Mouse (Mus musculus) forebrain, embryonic 14.5 days (tissue): ENCODE data around the gene Esrrg. TPM values are rescaled to one million over a fixed set of nuclear protein-coding genes. Genes with fewer than 3 reads are reported as not detected.

ENCODE experiments used
- ATAC-seq: fragments of 200-750 bp; cut with Nextera tagmentation; 2 replicates; pipeline ENCODE4 v1.8.0; 2017; ENCODE audit warnings: mild to moderate bottlenecking, moderate library complexity
- DNase-seq: peaks from one replicate; pipeline ENCODE4 v3.0.0-alpha.2; 2015; ENCODE audit warnings: low spot score
- H3K27ac ChIP-seq: fragments of 300-500 bp; sonication (generic); 2 replicates; pipeline ENCODE4 v1.5.1; 2014; ENCODE audit warnings: low read depth, mild to moderate bottlenecking, control low read depth, low read length, moderate library complexity
- H3K27me3 ChIP-seq: fragments of 300-500 bp; sonication (generic); replicated peaks from 2 replicates; pipeline ENCODE4 v1.6.1; 2014; ENCODE audit warnings: low read length, control low read depth, mixed read lengths; ENCODE audit not compliant: control insufficient read depth, insufficient read depth
- H3K36me3 ChIP-seq: fragments of 300-500 bp; sonication (generic); 2 replicates; pipeline ENCODE4 v1.6.1; 2014; ENCODE audit warnings: low read length, control low read depth; ENCODE audit not compliant: control insufficient read depth, insufficient read depth
- H3K4me1 ChIP-seq: fragments of 300-500 bp; sonication (generic); 2 replicates; pipeline ENCODE4 v1.6.1; 2014; ENCODE audit warnings: antibody characterized with exemption, low read length, control low read depth; ENCODE audit not compliant: control insufficient read depth, insufficient read depth
- H3K4me2 ChIP-seq: fragments of 300-500 bp; sonication (generic); 2 replicates; pipeline ENCODE4 v1.6.1; 2014; ENCODE audit warnings: mild to moderate bottlenecking, control low read depth, low read length
- H3K4me3 ChIP-seq: fragments of 300-500 bp; sonication (generic); 2 replicates; pipeline ENCODE4 v1.5.1; 2014; ENCODE audit warnings: low read depth, low read length, control low read depth
- H3K9ac ChIP-seq: fragments of 300-500 bp; sonication (generic); 2 replicates; pipeline ENCODE4 v1.6.1; 2014; ENCODE audit warnings: mild to moderate bottlenecking, low read length, control low read depth, moderate library complexity
- H3K9me3 ChIP-seq: fragments of 300-500 bp; sonication (generic); replicated peaks from 2 replicates; pipeline ENCODE4 v1.6.1; 2016; ENCODE audit warnings: low read length, control low read depth, mixed read lengths; ENCODE audit not compliant: control insufficient read depth
- WGBS: fragments of 180-500 bp; shearing (Covaris S2); extraction: QIAGEN DNeasy Blood & Tissue Kit; methylation state at CpG from one replicate; pipeline ENCODE4 v1.1.7; 2014; 5-methylcytosine and 5-hydroxymethylcytosine counted together
- polyA plus RNA-seq: library from polyadenylated mRNA; unstranded; fragments of >200 nt; fragmentation: Nextera tagmentation; extraction: Ambion mirVana; gene quantifications from 2 replicates; pipeline ENCODE4 v1.2.1, GENCODE M21; 2014

Gene Esrrg
- polyA plus RNA-seq, 1 experiment from 2014 or later = 9.8 TPM

DNA sequence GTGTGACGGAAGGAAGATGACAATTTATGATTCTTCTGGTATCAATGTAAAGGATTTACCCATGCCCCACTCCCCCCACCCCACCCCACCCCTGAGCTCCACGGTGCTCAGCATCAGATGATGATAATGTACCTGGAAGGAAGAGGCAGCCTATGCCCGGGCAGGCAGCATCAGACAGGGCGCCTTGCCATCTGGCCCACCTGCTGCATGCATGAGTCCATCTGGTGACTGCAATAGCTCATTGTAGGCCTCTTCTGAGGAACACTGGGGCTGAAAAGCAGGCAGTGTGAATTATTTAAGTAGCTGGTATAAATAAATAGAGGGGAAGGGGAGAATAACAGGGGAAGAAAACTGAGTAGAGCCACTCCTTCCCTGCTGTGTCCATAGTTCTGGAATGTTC, 405.8 kb downstream of the Esrrg start:
- DNase-seq (peak; percentile 73), ATAC-seq (peak; percentile 82; the same call in 1 of the 2 replicates)

DNA sequence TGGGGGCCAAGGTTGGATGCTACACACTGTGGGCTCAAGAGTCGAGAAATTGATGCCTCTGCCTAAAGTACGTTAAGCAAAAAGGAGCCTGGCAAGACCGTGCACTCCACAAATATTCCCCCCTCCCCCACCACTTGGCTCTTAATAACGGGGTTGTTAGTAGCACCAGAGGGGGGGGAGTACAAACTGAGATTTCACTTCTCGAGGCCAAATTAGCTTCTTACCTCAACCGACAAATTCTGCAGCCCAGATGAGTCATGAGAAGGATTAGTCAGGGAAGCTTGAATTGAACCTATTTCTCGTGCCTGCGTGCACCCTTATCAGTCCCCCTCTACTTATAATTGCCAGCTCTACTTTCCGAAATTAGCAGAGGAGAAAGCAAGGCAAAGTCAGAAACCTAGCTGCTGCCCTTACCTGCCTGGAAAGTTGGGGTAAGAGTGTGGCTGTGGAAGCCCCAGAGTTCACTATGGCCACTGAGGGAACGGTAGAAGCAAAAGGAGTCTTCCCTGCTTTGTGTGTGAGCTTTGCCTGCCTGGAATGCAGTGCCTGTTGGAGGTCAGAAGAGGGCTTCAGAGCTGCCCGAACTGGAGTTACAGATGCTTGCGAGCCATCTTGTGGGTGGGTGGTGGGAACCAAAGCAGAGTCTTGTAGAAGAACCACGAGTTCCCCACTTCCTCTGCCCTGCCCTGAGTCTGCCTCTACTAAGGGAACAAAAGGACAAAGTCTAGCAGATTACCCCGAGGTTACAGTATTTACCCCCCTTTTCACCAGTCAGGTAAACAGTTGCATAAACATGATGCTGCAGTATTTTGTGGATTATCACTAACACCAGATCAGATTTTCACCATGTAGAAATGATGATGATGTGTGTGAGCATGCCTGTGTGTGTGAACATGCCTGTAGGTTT, 409.6 kb downstream of the Esrrg start:
- DNase-seq = no peak
- 47% methylated on average over 14 of the region's 14 CpGs for WGBS
- H3K4me1 ChIP-seq = peaks cover 9% of the 10 kb centered on the region; the same call in 1 of the 2 replicates
- no peak for ATAC-seq
- H3K4me2 ChIP-seq = no peak overlapping the region
- no peak overlapping the region for H3K9ac ChIP-seq
- H3K36me3 ChIP-seq = no peaks in the 10 kb centered on the region
- H3K27me3 ChIP-seq = no peaks in the 10 kb centered on the region
- H3K9me3 ChIP-seq = no peaks in the 10 kb centered on the region
- no peak overlapping the region for H3K4me3 ChIP-seq
- no peak overlapping the region for H3K27ac ChIP-seq

More for the DNA sequence above, 405.8 kb downstream of the Esrrg start:
- no peak overlapping the region for H3K4me2 ChIP-seq
- no peaks in the 10 kb centered on the region for H3K27me3 ChIP-seq
- no peaks in the 10 kb centered on the region for H3K9me3 ChIP-seq
- no peak overlapping the region for H3K4me3 ChIP-seq
- WGBS = 46% methylated on average over 4 of the region's 4 CpGs
- H3K36me3 ChIP-seq = no peaks in the 10 kb centered on the region
- H3K27ac ChIP-seq = no peak overlapping the region
- peaks cover 11% of the 10 kb centered on the region for H3K4me1 ChIP-seq
- no peak overlapping the region for H3K9ac ChIP-seq

DNA sequence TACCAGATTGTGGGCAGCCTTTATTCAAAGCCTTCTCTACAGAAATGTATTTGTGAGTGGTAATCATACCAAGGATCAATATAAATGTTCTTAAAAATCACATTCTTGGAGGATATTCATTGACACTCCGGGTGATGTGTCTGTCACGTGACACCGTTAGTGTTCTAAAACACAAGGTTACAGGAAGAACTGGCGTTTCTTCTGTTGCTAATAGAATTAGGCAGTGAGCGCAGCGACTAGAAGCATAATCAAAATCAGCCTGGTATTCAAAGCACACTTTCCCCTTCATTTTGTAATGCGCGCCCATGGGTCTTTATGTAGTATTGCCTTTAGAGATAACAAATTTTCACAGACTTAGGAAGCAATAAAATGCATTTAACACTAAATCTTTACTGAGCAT, 420.6 kb downstream of the Esrrg start:
- Histone ChIP-seq H3K4me2 (no peak overlapping the region), H3K9ac (no peak overlapping the region), H3K4me1 (peaks cover 17% of the 10 kb centered on the region; the same call in 1 of the 2 replicates), H3K27me3 (no peaks in the 10 kb centered on the region), H3K27ac (no peak overlapping the region), H3K4me3 (no peak overlapping the region), H3K9me3 (no peaks in the 10 kb centered on the region), H3K36me3 (no peaks in the 10 kb centered on the region)
- ATAC-seq = no peak
- 42% methylated on average over 8 of the region's 8 CpGs for WGBS
- peak; percentile 32 for DNase-seq

DNA sequence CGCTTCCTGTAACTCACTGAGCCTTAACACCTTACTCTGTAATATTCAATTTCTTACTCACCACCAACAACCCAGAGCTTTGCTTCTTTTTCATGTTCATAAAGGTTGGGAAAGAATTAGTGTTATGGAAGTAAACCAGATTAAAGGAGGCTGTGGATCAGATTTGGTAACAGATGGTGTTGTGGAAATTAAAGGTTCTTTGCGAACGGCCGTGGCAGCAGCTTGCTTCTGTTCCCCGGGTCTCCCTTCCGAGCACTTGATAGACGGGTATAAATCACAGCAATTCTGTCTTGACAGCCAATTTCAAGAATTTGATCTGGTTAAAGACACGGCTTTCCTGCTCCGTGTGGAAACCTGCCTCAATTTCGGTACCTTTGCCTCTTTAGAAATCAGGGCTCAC, 421.5 kb downstream of the Esrrg start:
- ATAC-seq (no peak), DNase-seq (peak; percentile 59)
- H3K9me3 ChIP-seq = no peaks in the 10 kb centered on the region
- H3K4me1 ChIP-seq = peaks cover 17% of the 10 kb centered on the region; the same call in 1 of the 2 replicates
- H3K9ac ChIP-seq = no peak overlapping the region
- H3K4me3 ChIP-seq = no peak overlapping the region
- WGBS = 36% methylated on average over 10 of the region's 10 CpGs
- no peaks in the 10 kb centered on the region for H3K27me3 ChIP-seq
- H3K36me3 ChIP-seq = no peaks in the 10 kb centered on the region
- no peak overlapping the region for H3K27ac ChIP-seq
- no peak overlapping the region for H3K4me2 ChIP-seq

DNA sequence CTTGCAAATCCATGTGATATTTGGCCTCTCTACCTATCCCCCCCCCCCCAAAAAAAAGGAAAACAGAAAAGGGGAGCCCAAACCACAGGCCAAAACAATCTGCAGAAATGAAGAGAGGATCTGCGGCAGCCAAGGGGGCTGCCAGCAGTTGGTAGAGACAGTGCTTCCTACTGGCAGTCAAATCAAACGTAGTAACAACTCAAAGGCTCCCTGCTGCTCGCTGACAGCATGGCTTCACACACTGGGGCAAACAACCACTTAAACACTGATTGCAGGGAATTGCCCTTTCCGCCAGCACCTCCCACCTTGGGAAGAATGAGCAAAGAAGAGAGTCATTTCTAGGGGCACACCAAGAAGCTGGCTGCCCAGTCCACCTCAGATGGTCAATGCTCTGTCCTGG, 422.7 kb downstream of the Esrrg start:
- WGBS = 19% methylated on average over 4 of the region's 4 CpGs
- peak; percentile 72 for DNase-seq
- peak; percentile 46; the same call in 1 of the 2 replicates for ATAC-seq
- H3K4me1 ChIP-seq = peaks cover 17% of the 10 kb centered on the region; the same call in 1 of the 2 replicates
- H3K9me3 ChIP-seq = no peaks in the 10 kb centered on the region
- no peak overlapping the region for H3K9ac ChIP-seq
- no peaks in the 10 kb centered on the region for H3K27me3 ChIP-seq
- no peak overlapping the region for H3K4me3 ChIP-seq
- H3K36me3 ChIP-seq = no peaks in the 10 kb centered on the region
- no peak overlapping the region for H3K27ac ChIP-seq
- no peak overlapping the region for H3K4me2 ChIP-seq

DNA sequence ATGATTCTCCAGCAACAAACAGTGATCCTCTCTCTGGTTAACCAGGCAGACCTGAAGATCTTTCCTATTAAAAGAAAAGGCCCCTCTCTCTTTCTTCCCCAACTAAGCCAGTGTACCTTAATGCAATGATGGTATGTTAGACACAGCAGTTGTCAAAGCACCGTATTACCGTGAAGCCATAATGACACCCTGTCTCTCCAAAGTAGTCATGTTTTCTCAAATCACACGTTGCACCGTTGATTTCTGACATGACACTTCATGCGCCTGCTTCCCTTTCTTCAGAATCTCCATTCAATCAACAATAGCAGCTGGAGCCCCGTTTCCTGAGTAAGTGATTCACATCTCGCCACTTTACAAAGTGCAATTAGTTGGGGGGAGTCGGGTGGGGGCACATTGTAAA, 427.4 kb downstream of the Esrrg start:
- Histone ChIP-seq H3K4me2 (no peak overlapping the region), H3K4me3 (no peak overlapping the region), H3K4me1 (peaks cover 9% of the 10 kb centered on the region; the same call in 1 of the 2 replicates), H3K27ac (no peak overlapping the region), H3K27me3 (no peaks in the 10 kb centered on the region), H3K9ac (no peak overlapping the region), H3K36me3 (no peaks in the 10 kb centered on the region), H3K9me3 (no peaks in the 10 kb centered on the region)
- peak; percentile 60 for DNase-seq
- 34% methylated on average over 8 of the region's 8 CpGs for WGBS
- ATAC-seq = no peak

DNA sequence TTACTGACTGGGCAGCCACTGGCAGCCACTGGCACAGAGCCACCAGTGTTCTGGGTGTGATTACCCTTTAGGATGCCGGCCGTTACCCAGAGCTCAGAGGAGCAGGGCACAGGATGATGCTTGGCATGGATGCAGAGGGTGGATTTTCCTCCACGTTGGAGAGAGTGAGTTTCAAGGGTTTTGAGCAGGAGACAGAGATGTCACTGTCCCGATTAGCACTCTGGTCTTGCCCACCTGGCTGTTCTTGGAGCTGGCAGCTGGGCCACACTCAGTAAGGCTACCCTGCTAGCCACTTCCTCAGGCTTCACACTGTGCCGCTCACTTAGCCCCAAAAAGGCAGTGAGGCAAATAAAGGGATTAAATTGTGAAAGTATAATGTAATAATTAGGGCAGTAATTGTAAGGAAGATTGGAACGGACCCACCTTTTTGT, 438.1 kb downstream of the Esrrg start:
- DNase-seq = peak; percentile 41
- WGBS = 31% methylated on average over 6 of the region's 6 CpGs
- no peaks in the 10 kb centered on the region for H3K27me3 ChIP-seq
- H3K9me3 ChIP-seq = no peaks in the 10 kb centered on the region
- H3K4me3 ChIP-seq = no peak overlapping the region
- H3K9ac ChIP-seq = no peak overlapping the region
- no peaks in the 10 kb centered on the region for H3K36me3 ChIP-seq
- ATAC-seq = peak; percentile 20; the same call in 1 of the 2 replicates
- 0 out of 2 replicates have a peak, but pooled peaks cover 4% of the 10 kb centered on the region for H3K4me1 ChIP-seq
- no peak overlapping the region for H3K4me2 ChIP-seq
- H3K27ac ChIP-seq = no peak overlapping the region

DNA sequence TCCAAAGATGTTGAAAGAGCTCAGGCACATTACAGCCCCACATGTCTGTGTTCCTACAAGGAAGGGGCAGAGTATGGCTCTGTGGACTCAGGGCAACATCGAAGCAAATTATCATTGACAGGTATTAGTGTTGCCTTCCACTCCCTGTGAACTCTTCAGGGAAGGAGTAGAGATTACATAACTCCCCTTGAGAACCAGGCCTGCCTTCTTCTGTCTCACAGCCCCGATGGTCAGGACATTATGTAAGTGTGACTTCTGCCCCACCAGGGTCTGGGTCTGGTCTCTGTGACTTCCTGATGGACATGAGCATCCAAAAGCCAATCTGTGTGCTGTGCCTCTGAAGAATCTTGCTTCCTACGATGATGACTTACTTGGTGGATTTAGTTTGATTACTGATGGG, 438.6 kb downstream of the Esrrg start:
- 83% methylated on average over 3 of the region's 3 CpGs for WGBS
- no peak overlapping the region for H3K9ac ChIP-seq
- no peak overlapping the region for H3K4me3 ChIP-seq
- 0 out of 2 replicates have a peak, but pooled peaks have one; percentile 4 for ATAC-seq
- H3K27me3 ChIP-seq = no peaks in the 10 kb centered on the region
- H3K4me1 ChIP-seq = 0 out of 2 replicates have a peak, but pooled peaks cover 1% of the 10 kb centered on the region
- no peaks in the 10 kb centered on the region for H3K9me3 ChIP-seq
- H3K4me2 ChIP-seq = no peak overlapping the region
- H3K36me3 ChIP-seq = no peaks in the 10 kb centered on the region
- no peak overlapping the region for H3K27ac ChIP-seq
- no peak for DNase-seq

DNA sequence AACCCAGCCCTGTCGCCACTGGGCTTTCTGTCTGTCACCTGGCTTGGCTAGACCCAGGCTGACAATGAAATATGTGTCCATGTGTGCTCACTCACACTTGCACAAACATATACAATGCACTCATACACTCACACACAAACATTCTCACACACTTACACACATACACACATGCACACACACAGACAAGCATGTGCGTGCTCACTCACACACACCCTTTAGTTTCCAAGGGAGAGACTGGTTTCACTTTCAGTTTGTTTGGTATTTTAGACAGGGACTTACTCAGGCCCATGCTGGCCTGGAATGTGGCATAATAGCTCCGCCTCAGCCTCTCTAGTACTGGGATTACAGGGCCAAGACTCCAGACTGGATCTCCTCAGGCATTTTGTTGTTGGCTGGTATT, 447.3 kb downstream of the Esrrg start:
- Histone ChIP-seq H3K36me3 (no peaks in the 10 kb centered on the region), H3K4me3 (no peak overlapping the region), H3K27me3 (no peaks in the 10 kb centered on the region), H3K9me3 (no peaks in the 10 kb centered on the region), H3K27ac (no peak overlapping the region), H3K4me1 (no peaks in the 10 kb centered on the region), H3K9ac (no peak overlapping the region), H3K4me2 (no peak overlapping the region)
- WGBS = 90% methylated on average over 3 of the region's 3 CpGs
- ATAC-seq (no peak), DNase-seq (no peak)
